Mouse (Mus musculus) forebrain, embryonic 14.5 days (tissue): Measurements from ENCODE around the gene Tiam1. TPM values are rescaled to one million over a fixed set of nuclear protein-coding genes. Genes with fewer than 3 reads are reported as not detected.

Experiments used
- ATAC-seq: fragments of 200-750 bp; cut with Nextera tagmentation; 2 replicates; pipeline ENCODE4 v1.8.0; 2017; ENCODE audit warnings: mild to moderate bottlenecking, moderate library complexity
- DNase-seq: peaks from one replicate; pipeline ENCODE4 v3.0.0-alpha.2; 2015; ENCODE audit warnings: low spot score
- H3K27ac ChIP-seq: fragments of 300-500 bp; sonication (generic); 2 replicates; pipeline ENCODE4 v1.5.1; 2014; ENCODE audit warnings: low read depth, mild to moderate bottlenecking, control low read depth, low read length, moderate library complexity
- H3K27me3 ChIP-seq: fragments of 300-500 bp; sonication (generic); replicated peaks from 2 replicates; pipeline ENCODE4 v1.6.1; 2014; ENCODE audit warnings: low read length, control low read depth, mixed read lengths; ENCODE audit not compliant: control insufficient read depth, insufficient read depth
- H3K36me3 ChIP-seq: fragments of 300-500 bp; sonication (generic); 2 replicates; pipeline ENCODE4 v1.6.1; 2014; ENCODE audit warnings: low read length, control low read depth; ENCODE audit not compliant: control insufficient read depth, insufficient read depth
- H3K4me1 ChIP-seq: fragments of 300-500 bp; sonication (generic); 2 replicates; pipeline ENCODE4 v1.6.1; 2014; ENCODE audit warnings: antibody characterized with exemption, low read length, control low read depth; ENCODE audit not compliant: control insufficient read depth, insufficient read depth
- H3K4me2 ChIP-seq: fragments of 300-500 bp; sonication (generic); 2 replicates; pipeline ENCODE4 v1.6.1; 2014; ENCODE audit warnings: mild to moderate bottlenecking, control low read depth, low read length
- H3K4me3 ChIP-seq: fragments of 300-500 bp; sonication (generic); 2 replicates; pipeline ENCODE4 v1.5.1; 2014; ENCODE audit warnings: low read depth, low read length, control low read depth
- H3K9ac ChIP-seq: fragments of 300-500 bp; sonication (generic); 2 replicates; pipeline ENCODE4 v1.6.1; 2014; ENCODE audit warnings: mild to moderate bottlenecking, low read length, control low read depth, moderate library complexity
- H3K9me3 ChIP-seq: fragments of 300-500 bp; sonication (generic); replicated peaks from 2 replicates; pipeline ENCODE4 v1.6.1; 2016; ENCODE audit warnings: low read length, control low read depth, mixed read lengths; ENCODE audit not compliant: control insufficient read depth
- WGBS: fragments of 180-500 bp; shearing (Covaris S2); extraction: QIAGEN DNeasy Blood & Tissue Kit; methylation state at CpG from one replicate; pipeline ENCODE4 v1.1.7; 2014; 5-methylcytosine and 5-hydroxymethylcytosine counted together
- polyA plus RNA-seq: library from polyadenylated mRNA; unstranded; fragments of >200 nt; fragmentation: Nextera tagmentation; extraction: Ambion mirVana; gene quantifications from 2 replicates; pipeline ENCODE4 v1.2.1, GENCODE M21; 2014

Tiam1 gene
- polyA plus RNA-seq, 1 experiment from 2014 or later: 22.4 TPM

DNA sequence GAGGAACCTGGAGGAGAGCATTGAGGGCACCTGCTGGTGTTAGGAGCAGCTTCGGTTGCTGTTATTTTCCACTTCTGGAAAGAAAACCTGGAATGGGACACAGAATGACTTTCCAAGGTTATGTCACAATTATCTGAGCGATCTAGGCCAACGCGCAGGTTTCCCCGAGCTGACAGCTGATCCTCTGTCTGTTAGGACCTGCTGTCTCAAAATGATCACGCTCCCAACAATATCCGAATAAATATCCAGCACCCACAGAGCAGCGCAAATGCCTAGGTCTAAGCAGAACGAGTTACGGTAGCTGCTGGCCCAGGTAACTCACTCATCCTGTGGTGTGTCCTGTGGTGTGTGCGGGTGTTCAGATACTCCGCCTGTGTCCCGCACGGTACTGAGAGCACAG lies 140.0 kb downstream of the Tiam1 start:
- Histone ChIP-seq H3K4me2 (no peak overlapping the region), H3K27me3 (no peaks in the 10 kb centered on the region), H3K9ac (no peak overlapping the region), H3K9me3 (0 out of 2 replicates have a peak, but pooled peaks cover 4% of the 10 kb centered on the region), H3K4me3 (no peak overlapping the region), H3K4me1 (no peaks in the 10 kb centered on the region), H3K36me3 (no peaks in the 10 kb centered on the region), H3K27ac (no peak overlapping the region)
- DNase-seq (no peak), ATAC-seq (no peak)
- 93% methylated on average over 14 of the region's 14 CpGs for WGBS

DNA sequence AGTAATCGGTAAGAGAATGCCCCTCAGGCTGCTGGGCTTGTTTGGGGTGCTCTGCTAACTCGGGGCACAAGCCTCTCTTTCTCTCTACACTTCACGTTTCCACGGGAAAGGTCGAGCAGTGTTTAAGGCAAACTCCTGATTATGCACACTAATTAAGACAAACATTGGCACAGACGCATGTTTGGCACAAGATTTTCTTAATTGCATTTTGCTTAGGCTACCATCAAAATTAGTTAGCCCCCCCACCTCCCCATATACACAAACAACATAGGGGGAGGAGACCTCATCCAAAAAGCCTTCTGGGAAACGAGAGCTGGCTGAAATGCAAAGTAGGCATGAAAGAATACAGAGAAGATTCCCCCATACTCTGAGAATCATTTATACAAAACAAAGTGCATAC lies 148.4 kb downstream of the Tiam1 start:
- H3K27me3 ChIP-seq: no peaks in the 10 kb centered on the region
- H3K36me3 ChIP-seq: no peaks in the 10 kb centered on the region
- no peak overlapping the region for H3K4me2 ChIP-seq
- H3K27ac ChIP-seq: no peak overlapping the region
- WGBS: 31% methylated on average over 7 of the region's 7 CpGs
- DNase-seq (peak; percentile 73), ATAC-seq (peak; percentile 65)
- no peaks in the 10 kb centered on the region for H3K4me1 ChIP-seq
- no peak overlapping the region for H3K9ac ChIP-seq
- 0 out of 2 replicates have a peak, but pooled peaks cover 4% of the 10 kb centered on the region for H3K9me3 ChIP-seq
- H3K4me3 ChIP-seq: no peak overlapping the region

DNA sequence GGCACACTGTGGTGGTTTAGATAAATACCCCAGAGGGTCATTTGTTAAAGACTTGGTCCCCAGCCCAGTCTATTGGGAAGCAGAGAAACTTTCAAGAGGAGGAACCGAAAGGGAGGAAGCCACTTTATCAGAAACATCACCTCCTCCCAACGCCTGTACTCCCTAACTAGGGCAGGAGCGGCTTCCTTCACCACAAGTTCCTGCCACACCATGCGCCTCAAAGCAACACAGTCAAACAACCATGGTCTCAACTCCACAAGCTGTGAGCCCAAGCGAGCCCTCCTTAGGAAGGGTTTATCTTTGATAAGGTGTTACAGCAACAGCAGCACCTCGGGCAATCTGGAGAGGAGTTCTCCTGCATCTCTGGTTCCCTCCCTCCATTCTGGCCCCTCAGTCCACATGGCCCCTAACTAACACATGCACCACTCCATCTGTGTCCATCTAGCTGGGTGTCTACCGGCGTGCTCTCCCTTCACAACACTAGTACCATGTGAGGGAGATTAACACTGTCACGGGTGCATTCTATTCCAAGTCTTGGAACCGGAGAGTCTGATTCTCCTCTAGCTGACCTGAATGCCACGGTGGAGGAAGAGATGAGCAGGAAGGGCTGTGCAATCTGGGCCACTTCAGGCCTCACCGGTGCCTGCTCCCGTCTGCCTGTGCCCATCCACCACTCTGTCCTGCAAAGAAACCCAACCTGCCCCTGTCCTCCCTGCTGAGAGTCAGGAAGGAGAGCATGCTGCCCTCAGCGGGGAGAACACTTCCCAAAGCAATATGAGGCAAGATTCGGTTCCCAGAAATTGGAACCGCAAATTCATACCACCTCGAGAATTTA lies 149.4 kb downstream of the Tiam1 start:
- Histone ChIP-seq H3K27ac (no peak overlapping the region), H3K36me3 (no peaks in the 10 kb centered on the region), H3K4me2 (no peak overlapping the region), H3K27me3 (no peaks in the 10 kb centered on the region), H3K4me3 (no peak overlapping the region), H3K4me1 (no peaks in the 10 kb centered on the region), H3K9me3 (0 out of 2 replicates have a peak, but pooled peaks cover 2% of the 10 kb centered on the region), H3K9ac (no peak overlapping the region)
- WGBS: 88% methylated on average over 17 of the region's 17 CpGs
- ATAC-seq: no peak
- DNase-seq: no peak

DNA sequence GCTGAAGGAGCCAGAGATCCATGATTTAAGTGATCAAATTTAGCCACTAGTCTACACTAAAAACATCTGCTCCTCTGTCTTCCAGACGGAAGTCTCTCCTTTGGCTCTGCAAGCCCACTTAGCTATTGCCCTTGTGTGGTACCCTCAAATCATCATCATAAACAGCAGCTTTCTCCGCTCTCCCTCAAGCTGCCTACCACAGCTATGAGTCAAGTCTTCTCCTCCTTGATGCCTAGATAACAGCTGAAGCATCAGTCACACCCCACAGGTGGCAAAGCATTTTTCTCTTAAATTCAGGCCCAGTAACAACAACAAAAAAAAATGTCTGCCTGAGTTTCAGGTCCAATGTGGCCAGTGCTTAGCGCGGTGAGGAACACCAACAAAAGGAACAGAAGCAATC lies 150.1 kb downstream of the Tiam1 start:
- ATAC-seq (no peak), DNase-seq (no peak)
- no peaks in the 10 kb centered on the region for H3K36me3 ChIP-seq
- H3K4me3 ChIP-seq: no peak overlapping the region
- no peaks in the 10 kb centered on the region for H3K4me1 ChIP-seq
- WGBS: 96% methylated on average over 4 of the region's 4 CpGs
- no peak overlapping the region for H3K4me2 ChIP-seq
- no peak overlapping the region for H3K9ac ChIP-seq
- H3K27ac ChIP-seq: no peak overlapping the region
- H3K9me3 ChIP-seq: no peaks in the 10 kb centered on the region
- H3K27me3 ChIP-seq: no peaks in the 10 kb centered on the region

DNA sequence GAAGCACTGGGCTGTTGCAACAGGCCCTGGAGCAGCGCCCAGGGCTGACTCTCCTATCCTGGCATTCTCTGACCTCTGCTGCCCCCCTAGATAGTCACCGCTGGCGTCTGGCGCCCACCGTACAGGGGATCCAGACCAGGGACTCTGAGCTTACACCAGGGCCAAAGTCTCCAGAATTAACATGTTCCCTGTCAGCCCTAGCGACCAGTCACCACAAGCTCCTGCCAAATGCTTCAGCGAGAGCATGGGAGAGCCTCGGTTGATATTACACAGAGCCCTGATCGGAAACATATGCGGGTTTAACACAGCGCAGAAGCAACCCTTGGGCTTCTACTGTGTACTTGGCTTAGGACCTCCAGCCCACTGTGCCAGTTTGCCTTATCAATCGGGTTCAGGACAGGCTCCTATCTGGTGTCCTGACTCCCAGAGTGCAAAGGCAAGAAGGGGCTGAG lies 151.8 kb downstream of the Tiam1 start:
- 85% methylated on average over 12 of the region's 12 CpGs for WGBS
- no peak overlapping the region for H3K27ac ChIP-seq
- no peak overlapping the region for H3K4me3 ChIP-seq
- no peak for ATAC-seq
- H3K9me3 ChIP-seq: no peaks in the 10 kb centered on the region
- no peaks in the 10 kb centered on the region for H3K27me3 ChIP-seq
- no peaks in the 10 kb centered on the region for H3K36me3 ChIP-seq
- DNase-seq: no peak
- H3K4me1 ChIP-seq: no peaks in the 10 kb centered on the region
- no peak overlapping the region for H3K9ac ChIP-seq
- no peak overlapping the region for H3K4me2 ChIP-seq

DNA sequence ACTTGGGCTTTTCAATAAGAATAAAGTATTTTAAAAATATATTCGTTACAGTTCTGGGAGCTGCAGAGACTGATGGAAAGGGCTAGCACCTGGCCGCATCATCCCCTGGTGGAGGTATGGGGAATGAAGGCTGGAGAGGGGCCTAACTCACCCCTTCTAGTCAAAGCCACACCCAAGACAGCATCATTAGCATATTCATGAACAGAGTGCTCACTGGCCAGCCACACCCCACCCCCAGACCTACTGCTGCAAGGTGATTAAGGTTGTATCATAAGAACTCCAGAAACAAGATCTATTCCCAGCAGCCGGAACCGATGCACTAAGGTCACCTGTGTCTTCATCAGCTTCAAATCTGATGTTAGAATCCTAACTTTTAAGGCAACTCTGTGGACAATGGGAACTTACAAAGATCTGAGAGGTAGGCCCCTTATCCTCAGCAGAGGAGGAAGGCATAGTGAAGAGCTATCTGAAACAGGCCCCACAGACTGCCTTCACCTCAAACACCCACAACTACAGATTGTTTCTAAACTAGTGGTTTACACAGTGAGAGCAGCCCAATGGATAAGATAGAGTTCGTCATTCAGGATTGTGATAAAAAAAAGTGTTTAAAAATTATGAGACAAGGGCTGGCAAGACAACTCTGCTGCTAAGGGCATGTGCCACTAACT lies 153.1 kb downstream of the Tiam1 start:
- no peak overlapping the region for H3K9ac ChIP-seq
- H3K4me3 ChIP-seq: no peak overlapping the region
- WGBS: 81% methylated on average over 5 of the region's 5 CpGs
- no peaks in the 10 kb centered on the region for H3K9me3 ChIP-seq
- DNase-seq (no peak), ATAC-seq (no peak)
- no peaks in the 10 kb centered on the region for H3K27me3 ChIP-seq
- H3K27ac ChIP-seq: no peak overlapping the region
- no peak overlapping the region for H3K4me2 ChIP-seq
- H3K4me1 ChIP-seq: no peaks in the 10 kb centered on the region
- no peaks in the 10 kb centered on the region for H3K36me3 ChIP-seq

DNA sequence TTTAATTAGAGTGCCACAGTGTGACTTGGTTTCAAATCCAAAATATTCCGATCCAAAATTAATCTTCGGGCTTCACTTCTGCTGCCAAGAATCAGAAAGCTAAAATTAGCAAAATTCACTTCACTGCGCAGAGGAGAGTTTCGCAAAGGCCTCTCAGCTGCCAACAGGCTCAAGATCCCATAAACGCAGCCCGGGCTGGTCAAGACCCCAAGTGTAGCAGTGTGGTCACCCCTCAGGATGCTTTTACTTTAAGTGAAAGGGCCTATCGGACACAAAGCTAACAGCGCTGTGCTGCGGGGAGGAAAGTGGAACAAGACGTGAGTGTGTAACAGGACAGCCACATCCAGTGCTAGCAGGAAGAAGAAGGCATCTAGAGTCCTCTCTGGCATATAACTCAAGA lies 153.8 kb downstream of the Tiam1 start:
- Histone ChIP-seq H3K9ac (no peak overlapping the region), H3K27ac (no peak overlapping the region), H3K9me3 (no peaks in the 10 kb centered on the region), H3K4me1 (no peaks in the 10 kb centered on the region), H3K4me3 (no peak overlapping the region), H3K4me2 (no peak overlapping the region), H3K36me3 (no peaks in the 10 kb centered on the region), H3K27me3 (no peaks in the 10 kb centered on the region)
- 85% methylated on average over 10 of the region's 10 CpGs for WGBS
- no peak for ATAC-seq
- no peak for DNase-seq

DNA sequence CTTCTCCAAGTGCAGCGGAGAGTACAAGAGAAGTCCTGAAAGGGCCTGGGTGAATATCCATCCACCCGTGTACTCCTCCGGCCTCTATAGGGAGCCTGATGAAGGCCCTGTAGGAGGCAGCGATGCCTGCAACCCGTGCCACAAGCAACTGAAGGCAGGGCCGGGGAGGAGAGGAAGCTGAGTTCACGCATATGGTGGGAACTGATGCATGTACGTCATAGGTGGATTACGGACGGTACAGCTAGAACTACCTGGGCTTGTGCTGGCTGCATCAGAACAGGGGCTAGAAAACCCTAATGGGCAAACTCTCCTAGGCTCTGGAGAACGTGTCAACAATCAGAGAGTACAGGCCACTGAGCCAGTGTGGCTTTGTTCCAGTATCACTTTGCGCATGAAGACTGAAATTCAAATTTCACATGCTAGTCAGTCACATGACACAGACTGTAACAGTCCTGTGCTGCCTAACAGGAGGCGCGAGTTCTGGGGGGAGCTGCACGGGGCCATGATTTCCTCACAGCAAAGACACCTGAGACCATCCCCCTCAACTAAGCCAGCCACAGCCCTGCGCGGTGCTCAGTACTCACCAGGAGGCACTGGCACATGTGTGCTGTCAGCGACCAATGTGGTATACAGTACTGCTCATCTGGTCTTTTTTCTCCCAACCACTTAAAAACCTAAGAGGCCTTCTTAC lies 156.8 kb downstream of the Tiam1 start:
- Histone ChIP-seq H3K27ac (no peak overlapping the region), H3K4me3 (no peak overlapping the region), H3K9me3 (no peaks in the 10 kb centered on the region), H3K36me3 (no peaks in the 10 kb centered on the region), H3K9ac (no peak overlapping the region), H3K27me3 (no peaks in the 10 kb centered on the region), H3K4me2 (no peak overlapping the region), H3K4me1 (no peaks in the 10 kb centered on the region)
- DNase-seq (no peak), ATAC-seq (peak; percentile 15; the same call in 1 of the 2 replicates)
- WGBS: 74% methylated on average over 18 of the region's 18 CpGs
